Mouse (Mus musculus) MEL (cell line): ENCODE measurements around the gene Gm35549.

ENCODE experiments used
- CHD2 ChIP-seq: IDR thresholded peaks from 2 replicates; pipeline ENCODE4 v1.6.1; 2011; ENCODE audit warnings: low read length, improper control_type of control experiment
- CTCF ChIP-seq, 3 experiments: IDR thresholded peaks in 2 of 3; conservative IDR thresholded peaks in 1 of 3; 2 replicates each; pipeline ENCODE4 v1.5.1; 2011 to 2012; ENCODE audit warnings: low read length in 3 of 3, low read depth in 2 of 3, mild to moderate bottlenecking in 2 of 3, improper control_type of control experiment in 1 of 3, inconsistent platforms in 1 of 3, mixed read lengths in 1 of 3, moderate library complexity in 1 of 3; ENCODE audit not compliant: control insufficient read depth in 1 of 3, insufficient read depth in 1 of 3, poor library complexity in 1 of 3, severe bottlenecking in 1 of 3
- ELF1 ChIP-seq: IDR thresholded peaks from 2 replicates; pipeline ENCODE4 v1.6.1; 2014; ENCODE audit warnings: low read depth, mild to moderate bottlenecking, inconsistent platforms, low read length, improper control_type of control experiment, moderate library complexity
- EP300 ChIP-seq, 2 experiments: IDR thresholded peaks; 2 replicates each; pipeline ENCODE4 v1.6.1; 2011; ENCODE audit warnings: improper control_type of control experiment in 2 of 2, low read length in 2 of 2, low read depth in 1 of 2, mild to moderate bottlenecking in 1 of 2
- ETS1 ChIP-seq: IDR thresholded peaks from 2 replicates; pipeline ENCODE4 v1.6.1; 2012; ENCODE audit warnings: low read depth, mild to moderate bottlenecking, inconsistent platforms, low read length, improper control_type of control experiment, moderate library complexity
- HCFC1 ChIP-seq: IDR thresholded peaks from 2 replicates; pipeline ENCODE4 v1.6.1; 2012; ENCODE audit warnings: low read depth, mild to moderate bottlenecking, inconsistent platforms, low read length, improper control_type of control experiment, moderate library complexity
- MAZ ChIP-seq: IDR thresholded peaks from 2 replicates; pipeline ENCODE4 v1.6.1; 2012; ENCODE audit warnings: low read depth, mild to moderate bottlenecking, inconsistent platforms, low read length, improper control_type of control experiment
- MEF2A ChIP-seq: IDR thresholded peaks from 2 replicates; pipeline ENCODE4 v1.6.1; 2014; ENCODE audit warnings: low read depth, mild to moderate bottlenecking, inconsistent platforms, low read length, improper control_type of control experiment; ENCODE audit not compliant: poor library complexity, insufficient replicate concordance, severe bottlenecking; ENCODE audit errors: extremely low read depth
- MYB ChIP-seq: IDR thresholded peaks from 2 replicates; pipeline ENCODE4 v1.6.1; 2011; ENCODE audit warnings: mild to moderate bottlenecking, low read depth, low read length, improper control_type of control experiment
- POLR2A ChIP-seq, 2 experiments: IDR thresholded peaks; 2 replicates each; pipeline ENCODE4 v1.6.1; 2011 to 2012; ENCODE audit warnings: low read length in 2 of 2, mild to moderate bottlenecking in 2 of 2, control low read depth in 1 of 2, improper control_type of control experiment in 1 of 2, low read depth in 1 of 2, moderate library complexity in 1 of 2; ENCODE audit not compliant: control insufficient read depth in 1 of 2, insufficient read depth in 1 of 2, poor library complexity in 1 of 2

- TF ChIP-seq HCFC1 = no peak
- no peak for TF ChIP-seq CTCF (IDR thresholded peaks at IDR 0.05 in 2 of 3, conservative IDR thresholded peaks at IDR 0.05 in 1 of 3; ENCODE audit: control insufficient read depth in 1 of 3, insufficient read depth in 1 of 3, low read depth in 2 of 3, low read length in 3 of 3, poor library complexity in 1 of 3, severe bottlenecking in 1 of 3)
- TF ChIP-seq MAZ = no peak
- TF ChIP-seq MEF2A = no peak
- TF ChIP-seq POLR2A (IDR thresholded peaks at IDR 0.05; ENCODE audit: control insufficient read depth in 1 of 2, insufficient read depth in 1 of 2, low read depth in 1 of 2, low read length in 2 of 2, poor library complexity in 1 of 2) = no peak
- TF ChIP-seq CHD2 = no peak
- TF ChIP-seq MYB = no peak
- TF ChIP-seq ETS1 = no peak
- TF ChIP-seq EP300 (IDR thresholded peaks at IDR 0.05; ENCODE audit: low read depth in 1 of 2, low read length in 2 of 2) = no peak
- TF ChIP-seq ELF1 = no peak
Observed at GRCm38 (mm10) chr9:122814775-122815174, 29.1 kb downstream of the Gm35549 start.
